Mouse (Mus musculus): ENCODE data around the gene Olfr516.

Gene Olfr516

DNA sequence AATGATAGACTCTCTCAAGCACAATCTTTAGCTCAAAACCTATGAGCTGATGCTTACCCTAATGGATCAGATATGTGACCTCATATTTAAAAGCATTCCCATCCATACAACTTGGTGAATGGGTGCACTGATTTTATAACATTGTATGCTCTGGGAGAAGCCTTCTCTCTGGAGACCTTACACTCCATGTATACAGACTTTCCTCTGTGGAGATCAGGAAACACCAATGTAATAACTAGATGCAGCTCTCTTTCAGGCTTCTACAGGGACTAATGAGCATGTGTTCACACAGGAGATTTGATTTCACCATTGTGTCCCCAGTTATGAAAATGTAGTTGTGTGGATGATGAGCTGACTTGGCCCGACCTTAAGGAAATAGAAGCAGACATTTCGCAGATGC, at the start of gene Olfr516:
Olfr516 (minus strand) TSS at position 101 of the 400 bp plus-strand sequence.
- no peak for DNase-seq

- DNase-seq, result no peak
These were observed 44.0 kb upstream of the Olfr516 start, which contains the start of gene Olfr519 for GRCm38 (mm10) chr7:108894320-108894719. Gene Olfr519, minus strand, starts transcription at chr7:108894420.

- no peak for DNase-seq
These were observed 34.6 kb upstream of the Olfr516 start, which contains the start of gene Olfr518 for GRCm38 (mm10) chr7:108884906-108885305. Gene Olfr518, minus strand, starts transcription at chr7:108885006.

DNA sequence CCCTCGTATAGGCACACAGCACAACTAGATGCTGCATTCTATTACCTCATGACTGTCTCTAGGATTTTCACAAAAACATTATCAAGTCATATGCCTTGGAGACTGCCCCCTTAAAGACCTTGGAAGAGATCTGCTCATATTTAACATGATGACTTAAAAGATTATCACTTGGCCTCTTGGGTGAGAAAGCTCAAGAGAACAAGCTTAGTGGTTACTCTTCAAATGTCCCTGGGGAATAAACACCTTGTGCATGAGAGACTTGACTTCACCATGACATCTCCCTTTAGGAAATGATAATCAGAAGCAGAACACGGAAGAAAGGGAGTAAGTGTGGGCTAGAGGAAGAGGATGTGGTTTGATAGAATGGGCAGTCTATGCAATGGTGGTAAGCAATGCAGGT, 21.9 kb upstream of the Olfr516 start, which contains the start of gene Olfr517:
Olfr517 (minus strand) TSS at position 101 of the 400 bp plus-strand sequence.
- DNase-seq, result no peak

GRCm38 (mm10) chr7:108825897-108826296, 24.4 kb downstream of the Olfr516 start, which contains the start of gene Olfr514:
Gene Olfr514, minus strand, starts transcription at chr7:108825997.
- no peak for DNase-seq

- DNase-seq, result peak; percentile 26
These were observed 35.6 kb downstream of the Olfr516 start for GRCm38 (mm10) chr7:108814593-108815215.

GRCm38 (mm10) chr7:108797205-108797933, 53.0 kb downstream of the Olfr516 start:
- DNase-seq, result peak; percentile 9

Measured in kidney, adult 9 months (tissue).